In the genomic region with DNA sequence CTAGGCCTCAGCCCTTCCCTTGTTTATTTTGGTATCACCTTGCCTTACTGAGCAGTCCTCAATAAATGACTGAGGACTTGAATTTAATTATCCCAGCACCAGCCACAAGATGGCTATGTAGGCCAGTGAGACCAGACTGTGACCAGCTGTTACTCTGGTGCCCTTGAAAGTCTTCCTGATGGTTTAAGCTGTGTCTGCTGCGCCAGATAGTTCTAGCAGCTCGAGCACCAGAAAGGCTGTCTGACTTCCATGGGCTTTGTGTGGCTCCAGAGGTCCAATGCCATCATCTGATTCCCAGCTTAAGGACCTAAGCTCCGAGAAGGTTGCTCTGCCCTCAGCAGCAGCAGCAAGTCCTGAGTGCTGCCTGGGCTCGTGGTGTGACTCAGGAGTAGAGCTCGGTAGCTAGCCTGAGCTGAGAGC, we compare ENCODE assay signal across 9 mouse cellular contexts. TPM values are rescaled to one million over a fixed set of nuclear protein-coding genes. Genes with fewer than 3 reads are reported as not detected.
A peak's percentile ranks its signal among the peaks of the same experiment; 100 is the strongest.
DNase-seq lines count a peak whose midpoint lies in the region; ATAC-seq and TF ChIP-seq lines count a peak whose summit lies in the region.
"Had no signal": no experiment of that assay in that cellular context is flagged by ENCODE, and none has a peak within 500 bp of the region (broad histone marks: within the 10 kb centered on the region; RNA-seq: fewer than 3 reads in every experiment).

No protein-coding gene starts in this region.

- H3K9me3 ChIP-seq in heart, embryonic 15.5 days (replicated peaks) = no peaks in the 10 kb centered on the region
- H3K9me3 ChIP-seq in lung, embryonic 14.5 days (ENCODE audit: low read depth, low read length) = no peaks in the 10 kb centered on the region

- peaks cover 20% of the 10 kb centered on the region for H3K4me1 ChIP-seq in heart, embryonic 15.5 days (replicated peaks)
- no peaks in the 10 kb centered on the region for H3K4me1 ChIP-seq in lung, embryonic 14.5 days (ENCODE audit: insufficient read depth)

- ATAC-seq in heart, embryonic 15.5 days (replicated peaks; ENCODE audit: insufficient number of reproducible peaks, insufficient read depth, low FRiP score, low read depth) = peak; percentile 71
- ATAC-seq in lung, embryonic 14.5 days (ENCODE audit: insufficient read depth) = peak; percentile 73

- H3K4me3 ChIP-seq in heart, embryonic 15.5 days = no peak overlapping the region
- H3K4me3 ChIP-seq in lung, embryonic 14.5 days (ENCODE audit: low read depth, low read length) = no peak overlapping the region

- peak; percentile 77 for TF ChIP-seq CTCF in lung, embryonic 14.5 days (IDR thresholded peaks at IDR 0.05; ENCODE audit: low read depth)

- H3K27ac ChIP-seq in heart, embryonic 15.5 days = peak overlapping the region; percentile 74
- H3K27ac ChIP-seq in lung, embryonic 14.5 days (ENCODE audit: low read depth) = 0 out of 2 replicates have a peak overlapping the region, but pooled peaks have one; percentile 36

- no peaks in the 10 kb centered on the region for H3K27me3 ChIP-seq in heart, embryonic 15.5 days
- no peaks in the 10 kb centered on the region for H3K27me3 ChIP-seq in lung, embryonic 14.5 days (ENCODE audit: insufficient read depth, low read length)

- H3K36me3 ChIP-seq in heart, embryonic 15.5 days = 0 out of 2 replicates have a peak, but pooled peaks cover 3% of the 10 kb centered on the region
- 0 out of 2 replicates have a peak, but pooled peaks cover 8% of the 10 kb centered on the region for H3K36me3 ChIP-seq in lung, embryonic 14.5 days (ENCODE audit: insufficient read depth)

- no peak overlapping the region; the same call in 1 of the 2 replicates for H3K9ac ChIP-seq in heart, embryonic 15.5 days
- no peak overlapping the region for H3K9ac ChIP-seq in lung, embryonic 14.5 days

- DNase-seq in adrenal gland, adult (ENCODE audit: inconsistent age in 2 of 2, low spot score in 1 of 2) = peak; percentile 59 to 86
- DNase-seq in adrenal gland, postnatal 4 days (ENCODE audit: low spot score in 2 of 2) = no peak
- peak; percentile 72 for DNase-seq in Muller cell, postnatal 12 days (ENCODE audit: inconsistent ontology term)
- DNase-seq in embryo, embryonic 9.5 days (ENCODE audit: extremely low spot score) = peak; percentile 33
- peak; percentile 68 to 85 for DNase-seq in kidney, postnatal 36 days
- peak; percentile 84 for DNase-seq in lung, embryonic 14.5 days
- DNase-seq in retina, embryonic 14.5 days (ENCODE audit: low spot score) = peak; percentile 79

- no peak overlapping the region for H3K4me2 ChIP-seq in heart, embryonic 15.5 days
- H3K4me2 ChIP-seq in lung, embryonic 14.5 days = no peak overlapping the region

- WGBS in heart, embryonic 15.5 days = 37% methylated on average over 5 of the region's 5 CpGs
- WGBS in lung, embryonic 14.5 days = 47% methylated on average over 5 of the region's 5 CpGs

RNA-seq across cellular contexts. Expression of a gene that starts 20.2 kb away (rescaled TPM):
- total RNA-seq in adrenal gland, postnatal 4 days (2021) = 100 to 1,000 TPM in 1 of 2 experiments, 10 to 100 TPM in 1; 45.8 to 111 TPM
- polyA plus RNA-seq in heart, embryonic 15.5 days (2015; fragmentation: Nextera tagmentation; extraction: Ambion mirVana) = 34.7 and 54.2 TPM in 2 replicates
- 41.7 and 44.6 TPM in 2 replicates for polyA plus RNA-seq in lung, embryonic 14.5 days (2014; fragmentation: Nextera tagmentation; extraction: Ambion mirVana)

RNA-seq across cellular contexts. Expression of a gene that starts 37.1 kb away (rescaled TPM):
- total RNA-seq in adrenal gland, postnatal 4 days (2021) = 100 to 1,000 TPM in 1 of 2 experiments, 10 to 100 TPM in 1; 12.4 to 127 TPM
- polyA plus RNA-seq in heart, embryonic 15.5 days (2015; fragmentation: Nextera tagmentation; extraction: Ambion mirVana) = 0.35 and 4.3 TPM in 2 replicates
- polyA plus RNA-seq in lung, embryonic 14.5 days (2014; fragmentation: Nextera tagmentation; extraction: Ambion mirVana) = 0.24 TPM in 1 of 2 replicates, not detected in the other
- total RNA-seq: hematopoietic stem cell, adult 5-6 weeks had no signal

RNA-seq across cellular contexts. Expression of a gene that starts 52.2 kb away (rescaled TPM):
- total RNA-seq in adrenal gland, postnatal 4 days (2021) = 10 to 100 TPM; 18.1 to 18.4 TPM
- polyA plus RNA-seq in heart, embryonic 15.5 days (2015; fragmentation: Nextera tagmentation; extraction: Ambion mirVana) = 3.1 and 4.5 TPM in 2 replicates
- 4.1 and 4.6 TPM in 2 replicates for polyA plus RNA-seq in lung, embryonic 14.5 days (2014; fragmentation: Nextera tagmentation; extraction: Ambion mirVana)

RNA-seq across cellular contexts. Expression of a gene that starts 54.0 kb away (rescaled TPM):
- total RNA-seq in adrenal gland, postnatal 4 days (2021) = 10 to 100 TPM; 11.4 to 12.3 TPM
- 12.3 and 13.4 TPM in 2 replicates for polyA plus RNA-seq in heart, embryonic 15.5 days (2015; fragmentation: Nextera tagmentation; extraction: Ambion mirVana)
- polyA plus RNA-seq in lung, embryonic 14.5 days (2014; fragmentation: Nextera tagmentation; extraction: Ambion mirVana) = 14.2 and 17.3 TPM in 2 replicates

RNA-seq across cellular contexts. Expression of a gene that starts 54.2 kb away (rescaled TPM):
- 10 to 100 TPM; 87.2 to 93.7 TPM for total RNA-seq in adrenal gland, postnatal 4 days (2021)
- polyA plus RNA-seq in heart, embryonic 15.5 days (2015; fragmentation: Nextera tagmentation; extraction: Ambion mirVana) = 83.6 and 86.2 TPM in 2 replicates
- polyA plus RNA-seq in lung, embryonic 14.5 days (2014; fragmentation: Nextera tagmentation; extraction: Ambion mirVana) = 185 and 186 TPM in 2 replicates

Comparison
In these comparisons a context has a peak if more than half of its experiments do, and no peak if none do; other contexts are left out.
1. DNase-seq: peak in adrenal gland, adult (2 of 2), Muller cell, postnatal 12 days (single experiment), embryo, embryonic 9.5 days (single experiment), kidney, postnatal 36 days (2 of 2), lung, embryonic 14.5 days (single experiment) and retina, embryonic 14.5 days (single experiment); none in adrenal gland, postnatal 4 days (0 of 2).